Mouse (Mus musculus) midbrain, embryonic 14.5 days (tissue): ENCODE results near the gene Ift88. TPM values are rescaled to one million over a fixed set of nuclear protein-coding genes. Genes with fewer than 3 reads are reported as not detected.
A peak's percentile ranks its signal among the peaks of the same experiment; 100 is the strongest.

Source experiments
- ATAC-seq: fragments of 200-750 bp; cut with Nextera tagmentation; 2 replicates; pipeline ENCODE4 v1.8.0; 2017; ENCODE audit warnings: moderate number of reproducible peaks, moderate library complexity; ENCODE audit not compliant: low FRiP score, low TSS enrichment
- DNase-seq: peaks from one replicate; pipeline ENCODE4 v3.0.0-alpha.2; 2015
- H3K27ac ChIP-seq: fragments of 300-500 bp; sonication (generic); replicated peaks from 2 replicates; pipeline ENCODE4 v1.5.1; 2014; ENCODE audit warnings: mild to moderate bottlenecking, low read depth, low read length, moderate library complexity
- H3K27me3 ChIP-seq: fragments of 300-500 bp; sonication (generic); 2 replicates; pipeline ENCODE4 v1.6.1; 2014; ENCODE audit warnings: low read length, control low read depth, mixed read lengths; ENCODE audit not compliant: control insufficient read depth, insufficient read depth
- H3K36me3 ChIP-seq: fragments of 300-500 bp; sonication (generic); 2 replicates; pipeline ENCODE4 v1.6.1; 2014; ENCODE audit warnings: low read length, control low read depth; ENCODE audit not compliant: control insufficient read depth, insufficient read depth
- H3K4me1 ChIP-seq: fragments of 300-500 bp; sonication (generic); 2 replicates; pipeline ENCODE4 v1.6.1; 2014; ENCODE audit warnings: mild to moderate bottlenecking, antibody characterized with exemption, low read length, control low read depth; ENCODE audit not compliant: control insufficient read depth, insufficient read depth
- H3K4me2 ChIP-seq: fragments of 300-500 bp; sonication (generic); 2 replicates; pipeline ENCODE4 v1.6.1; 2014; ENCODE audit warnings: mild to moderate bottlenecking, low read length, moderate library complexity
- H3K4me3 ChIP-seq: fragments of 300-500 bp; sonication (generic); replicated peaks from 2 replicates; pipeline ENCODE4 v1.5.1; 2014; ENCODE audit warnings: low read depth, low read length
- H3K9ac ChIP-seq: fragments of 300-500 bp; sonication (generic); replicated peaks from 2 replicates; pipeline ENCODE4 v1.6.1; 2014; ENCODE audit warnings: mild to moderate bottlenecking, low read length, moderate library complexity
- H3K9me3 ChIP-seq: fragments of 300-500 bp; sonication (generic); 2 replicates; pipeline ENCODE4 v1.6.1; 2016; ENCODE audit warnings: low read length, control low read depth, mixed read lengths; ENCODE audit not compliant: control insufficient read depth
- WGBS: fragments of 180-500 bp; shearing (Covaris S2); extraction: QIAGEN DNeasy Blood & Tissue Kit; methylation state at CpG from one replicate; pipeline ENCODE4 v1.1.7; 2014; 5-methylcytosine and 5-hydroxymethylcytosine counted together
- polyA plus RNA-seq: library from polyadenylated mRNA; unstranded; fragments of >200 nt; fragmentation: Nextera tagmentation; extraction: Ambion mirVana; gene quantifications from 2 replicates; pipeline ENCODE4 v1.2.1, GENCODE M21; 2014

Gene Ift88
- polyA plus RNA-seq: 20.7 and 27.3 TPM in 2 replicates

DNA sequence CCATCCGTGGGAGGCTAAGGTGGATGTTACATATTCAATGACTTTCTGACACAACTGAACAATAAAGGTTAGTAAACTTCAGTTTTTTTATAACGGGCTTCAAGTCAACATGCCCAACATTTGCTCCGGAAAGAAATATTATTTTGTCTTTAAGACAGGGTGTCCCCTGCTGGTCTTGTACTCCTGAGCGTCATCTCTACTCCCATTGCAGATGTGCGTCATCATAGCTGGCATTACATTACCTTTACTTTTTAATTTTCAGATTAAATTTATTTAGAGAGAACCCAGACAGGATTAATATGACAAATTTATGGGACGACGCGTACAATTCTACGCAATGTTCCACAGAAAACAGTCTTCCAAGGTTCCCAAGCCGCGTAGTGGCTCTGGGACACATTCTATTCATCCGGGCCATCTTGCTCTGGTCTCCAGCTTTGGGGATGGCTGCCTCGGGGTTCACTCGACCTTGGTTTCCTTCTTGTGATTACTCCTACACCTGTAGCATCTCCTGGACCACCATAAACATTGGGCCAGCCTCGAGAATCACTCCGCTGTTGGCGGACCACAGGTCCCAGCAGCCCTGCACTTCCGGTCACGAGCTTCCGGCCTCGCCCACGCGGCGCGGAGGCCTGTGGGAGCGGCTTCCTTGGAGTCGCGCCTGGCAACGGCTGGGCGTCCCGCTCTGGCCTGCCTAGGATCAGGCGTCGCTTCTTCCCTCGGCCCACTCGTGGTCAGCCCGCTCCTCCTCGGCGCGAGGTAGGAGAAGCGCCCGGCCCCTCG lies at the start of gene Ift88:
TSS of gene Ift88 (plus strand) at position 631 of the 780 bp plus-strand sequence.
- DNase-seq (peak; percentile 96), ATAC-seq (peak; percentile 99)
- Histone ChIP-seq H3K27ac (peak within 1 kb of the TSS; percentile 75), H3K4me1 (peaks cover 3% of the 10 kb centered on the region; the same call in 1 of the 2 replicates), H3K9me3 (no peaks in the 10 kb centered on the region), H3K9ac (peak within 1 kb of the TSS; percentile 76), H3K36me3 (no peaks in the 10 kb centered on the region), H3K27me3 (no peaks in the 10 kb centered on the region), H3K4me2 (peak within 1 kb of the TSS; percentile 67), H3K4me3 (peak within 1 kb of the TSS; percentile 82)
- WGBS: 3% methylated on average over 42 of the region's 42 CpGs

DNA sequence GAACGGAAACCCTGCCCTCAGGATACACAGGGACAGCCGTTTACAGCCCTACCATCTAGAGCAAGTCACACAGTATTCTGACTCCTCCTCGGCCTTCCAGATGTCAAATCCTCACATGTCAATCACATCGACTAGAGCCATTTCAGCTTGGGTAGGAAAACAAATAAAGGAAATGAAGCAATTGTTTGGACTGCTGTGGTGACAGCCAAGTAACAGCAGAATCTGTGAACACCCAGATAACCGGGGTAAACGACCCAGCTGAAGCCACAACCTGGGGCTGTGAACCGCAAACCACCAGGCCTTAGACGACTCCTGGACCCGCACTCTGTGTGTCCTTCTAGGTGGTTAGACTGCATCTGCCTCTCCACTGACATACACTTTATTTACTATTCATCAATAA lies 48.7 kb upstream of the Ift88 start:
- H3K9me3 ChIP-seq: no peaks in the 10 kb centered on the region
- no peak overlapping the region for H3K4me2 ChIP-seq
- no peak for DNase-seq
- H3K27me3 ChIP-seq: no peaks in the 10 kb centered on the region
- no peak overlapping the region for H3K27ac ChIP-seq
- H3K4me3 ChIP-seq: no peak overlapping the region
- WGBS: 85% methylated on average over 9 of the region's 9 CpGs
- no peaks in the 10 kb centered on the region for H3K36me3 ChIP-seq
- H3K9ac ChIP-seq: no peak overlapping the region
- H3K4me1 ChIP-seq: no peaks in the 10 kb centered on the region
- ATAC-seq: no peak

GRCm38 (mm10) chr14:57376016-57376415 lies 47.8 kb upstream of the Ift88 start:
- ATAC-seq (no peak), DNase-seq (no peak)
- Histone ChIP-seq H3K36me3 (no peaks in the 10 kb centered on the region), H3K9ac (no peak overlapping the region), H3K4me3 (no peak overlapping the region), H3K9me3 (no peaks in the 10 kb centered on the region), H3K4me1 (no peaks in the 10 kb centered on the region), H3K27ac (no peak overlapping the region), H3K4me2 (no peak overlapping the region), H3K27me3 (no peaks in the 10 kb centered on the region)
- 82% methylated on average over 8 of the region's 8 CpGs for WGBS

- Histone ChIP-seq H3K36me3 (no peaks in the 10 kb centered on the region), H3K4me1 (no peaks in the 10 kb centered on the region), H3K9me3 (no peaks in the 10 kb centered on the region), H3K4me3 (no peak overlapping the region), H3K27ac (no peak overlapping the region), H3K27me3 (no peaks in the 10 kb centered on the region), H3K9ac (no peak overlapping the region), H3K4me2 (no peak overlapping the region)
- WGBS: 85% methylated on average over 9 of the region's 9 CpGs
- DNase-seq: no peak
- ATAC-seq: no peak
Measured at GRCm38 (mm10) chr14:57376956-57377355, 46.9 kb upstream of the Ift88 start.

GRCm38 (mm10) chr14:57377531-57377930 lies 46.3 kb upstream of the Ift88 start:
- no peaks in the 10 kb centered on the region for H3K27me3 ChIP-seq
- DNase-seq: no peak
- no peaks in the 10 kb centered on the region for H3K36me3 ChIP-seq
- H3K4me1 ChIP-seq: no peaks in the 10 kb centered on the region
- 83% methylated on average over 5 of the region's 5 CpGs for WGBS
- no peak overlapping the region for H3K4me3 ChIP-seq
- no peaks in the 10 kb centered on the region for H3K9me3 ChIP-seq
- no peak overlapping the region for H3K4me2 ChIP-seq
- H3K9ac ChIP-seq: no peak overlapping the region
- no peak for ATAC-seq
- H3K27ac ChIP-seq: no peak overlapping the region

- no peak overlapping the region for H3K9ac ChIP-seq
- no peak overlapping the region for H3K4me2 ChIP-seq
- H3K36me3 ChIP-seq: no peaks in the 10 kb centered on the region
- ATAC-seq: no peak
- no peak for DNase-seq
- no peak overlapping the region for H3K4me3 ChIP-seq
- no peaks in the 10 kb centered on the region for H3K9me3 ChIP-seq
- H3K27ac ChIP-seq: no peak overlapping the region
- no peaks in the 10 kb centered on the region for H3K27me3 ChIP-seq
- H3K4me1 ChIP-seq: no peaks in the 10 kb centered on the region
- WGBS: 90% methylated on average over 5 of the region's 5 CpGs
Measured at GRCm38 (mm10) chr14:57385667-57386066, 38.2 kb upstream of the Ift88 start.

- Histone ChIP-seq H3K36me3 (no peaks in the 10 kb centered on the region), H3K4me3 (no peak overlapping the region), H3K9me3 (no peaks in the 10 kb centered on the region), H3K9ac (no peak overlapping the region), H3K27me3 (no peaks in the 10 kb centered on the region), H3K4me1 (no peaks in the 10 kb centered on the region), H3K4me2 (no peak overlapping the region), H3K27ac (no peak overlapping the region)
- no peak for ATAC-seq
- no peak for DNase-seq
- 71% methylated on average over 14 of the region's 14 CpGs for WGBS
Measured at GRCm38 (mm10) chr14:57386758-57387561, 36.9 kb upstream of the Ift88 start.

DNA sequence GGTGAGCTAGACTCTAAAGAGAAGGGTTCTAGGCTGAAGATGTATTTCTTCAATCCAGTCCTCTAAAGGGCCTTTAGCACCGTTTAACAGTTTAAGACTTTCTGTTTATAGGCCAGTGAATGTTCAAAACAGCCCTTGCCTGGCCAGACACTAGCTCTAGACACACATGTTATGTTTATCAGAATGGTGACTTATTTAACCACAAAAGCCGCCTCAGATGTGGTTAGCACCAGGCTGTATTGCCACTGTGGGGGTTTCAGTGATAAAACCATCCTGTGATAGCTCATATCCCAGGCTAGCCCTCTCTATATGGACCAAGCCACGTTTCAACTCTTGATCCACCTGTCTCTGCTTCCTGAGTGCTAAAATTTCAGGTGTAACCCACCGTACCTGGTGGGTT lies 32.2 kb upstream of the Ift88 start:
- Histone ChIP-seq H3K36me3 (no peaks in the 10 kb centered on the region), H3K4me2 (no peak overlapping the region), H3K27ac (no peak overlapping the region), H3K4me1 (no peaks in the 10 kb centered on the region), H3K27me3 (no peaks in the 10 kb centered on the region), H3K4me3 (no peak overlapping the region), H3K9me3 (no peaks in the 10 kb centered on the region), H3K9ac (no peak overlapping the region)
- WGBS: 78% methylated on average over 4 of the region's 4 CpGs
- no peak for ATAC-seq
- DNase-seq: no peak
